Mouse (Mus musculus) testis, adult 2 months (tissue): ENCODE results near the gene Tiam1.

Source experiments
- CTCF ChIP-seq: fragments of 200-500 bp; IDR thresholded peaks from 2 replicates; pipeline ENCODE4 v1.5.1; 2012; ENCODE audit warnings: low read depth, mild to moderate bottlenecking, inconsistent platforms, low read length, moderate library complexity; ENCODE audit not compliant: control insufficient read depth, insufficient read depth, insufficient replicate concordance
- POLR2A ChIP-seq: fragments of 200-500 bp; IDR thresholded peaks from 2 replicates; pipeline ENCODE4 v1.6.1; 2012; ENCODE audit warnings: low read depth, mild to moderate bottlenecking, inconsistent platforms, low read length, moderate library complexity; ENCODE audit not compliant: control insufficient read depth

DNA sequence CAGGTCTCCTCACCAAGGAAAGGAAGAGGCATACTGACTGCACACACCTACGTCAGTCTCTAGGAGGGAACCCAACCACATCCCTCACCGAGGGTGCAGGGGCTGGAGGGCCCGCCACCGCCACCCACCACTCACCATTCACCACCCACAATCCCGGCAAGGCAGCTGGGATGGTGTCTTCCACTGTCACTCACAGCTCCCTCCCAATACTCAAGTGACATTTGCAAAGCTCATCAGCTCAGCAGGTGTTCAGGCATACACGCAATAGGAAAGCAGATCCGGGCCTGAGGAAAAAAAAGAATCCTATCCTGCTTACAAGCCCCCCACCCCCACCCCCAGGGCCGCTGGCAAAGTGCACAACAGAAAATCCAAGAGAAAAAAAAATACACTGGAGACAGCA, 74.4 kb downstream of the Tiam1 start:
- TF ChIP-seq POLR2A, result no peak
- TF ChIP-seq CTCF, result no peak
